Mouse (Mus musculus): ENCODE data around the gene Zfp472.

- TF ChIP-seq CTCF (IDR thresholded peaks at IDR 0.05; ENCODE audit: low read depth, low read length) (no peak), EP300 (IDR thresholded peaks at IDR 0.05; ENCODE audit: insufficient read depth, low read depth, low read length) (no peak)
These were observed 49.5 kb upstream of the Zfp472 start for GRCm38 (mm10) chr17:32916075-32916474.
